ENCODE assay signal across 11 mouse cellular contexts in the genomic region with DNA sequence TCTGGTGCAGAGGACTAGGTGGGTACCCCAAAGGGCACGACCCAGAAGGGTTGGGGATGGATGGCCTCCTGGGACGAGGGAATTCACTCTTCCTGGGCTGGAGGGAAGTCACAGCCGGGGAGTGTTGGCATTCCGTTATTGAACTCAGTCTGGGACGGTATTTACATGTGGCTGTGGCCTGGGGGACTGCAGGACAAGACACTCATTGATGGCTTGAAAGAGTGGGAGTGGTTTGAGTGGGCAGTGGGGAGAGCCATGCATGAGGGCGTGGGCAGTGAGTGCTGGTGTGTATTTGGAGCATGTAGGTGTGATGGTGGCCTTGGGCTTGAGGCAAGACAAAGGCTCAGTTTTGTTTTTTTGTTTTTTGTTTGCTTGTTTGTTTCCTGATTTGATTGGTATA. TPM values are rescaled to one million over a fixed set of nuclear protein-coding genes. Genes with fewer than 3 reads are reported as not detected.
DNase-seq lines count a peak whose midpoint lies in the region; ATAC-seq and TF ChIP-seq lines count a peak whose summit lies in the region.
"Had no signal": no experiment of that assay in that cellular context is flagged by ENCODE, and none has a peak within 500 bp of the region (broad histone marks: within the 10 kb centered on the region; RNA-seq: fewer than 3 reads in every experiment).

No protein-coding gene starts in this region.

- ATAC-seq in forebrain, embryonic 12.5 days (ENCODE audit: low FRiP score): no peak
- no peak for ATAC-seq in forebrain, embryonic 11.5 days (replicated peaks; ENCODE audit: low FRiP score)
- ATAC-seq in kidney, embryonic 14.5 days (ENCODE audit: low FRiP score, low TSS enrichment): 0 out of 2 replicates have a peak, but pooled peaks have one; percentile 21
- ATAC-seq in midbrain, embryonic 13.5 days: no peak
- no peak for ATAC-seq in activated CD4-positive, CD25-positive, alpha-beta regulatory T cell, adult 4 months

- 80% methylated on average over 6 of the region's 6 CpGs for WGBS in forebrain, embryonic 12.5 days
- 78% methylated on average over 6 of the region's 6 CpGs for WGBS in forebrain, embryonic 11.5 days
- WGBS in kidney, embryonic 14.5 days: 75% methylated on average over 6 of the region's 6 CpGs
- 82% methylated on average over 6 of the region's 6 CpGs for WGBS in midbrain, embryonic 13.5 days

- H3K4me3 ChIP-seq in forebrain, embryonic 12.5 days (replicated peaks): no peak overlapping the region
- no peak overlapping the region for H3K4me3 ChIP-seq in forebrain, embryonic 11.5 days (ENCODE audit: low read depth, low read length)
- no peak overlapping the region for H3K4me3 ChIP-seq in kidney, embryonic 14.5 days (ENCODE audit: low read length)
- no peak overlapping the region for H3K4me3 ChIP-seq in cortical plate, adult 2 months (ENCODE audit: insufficient read depth, low read length)
- no peak overlapping the region for H3K4me3 ChIP-seq in midbrain, embryonic 13.5 days (replicated peaks)

- H3K9ac ChIP-seq in forebrain, embryonic 12.5 days: 0 out of 2 replicates have a peak overlapping the region, but pooled peaks have one; percentile 21
- no peak overlapping the region for H3K9ac ChIP-seq in forebrain, embryonic 11.5 days (ENCODE audit: low read length)
- no peak overlapping the region for H3K9ac ChIP-seq in kidney, embryonic 14.5 days (ENCODE audit: low read depth, low read length)
- H3K9ac ChIP-seq in midbrain, embryonic 13.5 days (replicated peaks): no peak overlapping the region

- no peak for DNase-seq in forebrain, embryonic 11.5 days (ENCODE audit: low spot score)
- DNase-seq in kidney, adult 11 months: no peak
- no peak for DNase-seq in cerebellum, adult 9-10 months
- DNase-seq: cerebellum, postnatal 14 days; lung, postnatal 14 days had no signal

- TF ChIP-seq CTCF in cortical plate, adult 2 months (IDR thresholded peaks at IDR 0.05; ENCODE audit: extremely low read depth, insufficient read depth, low read length): no peak

- no peak overlapping the region for H3K4me2 ChIP-seq in forebrain, embryonic 12.5 days
- no peak overlapping the region for H3K4me2 ChIP-seq in forebrain, embryonic 11.5 days (ENCODE audit: low read depth, low read length, severe bottlenecking)
- H3K4me2 ChIP-seq in kidney, embryonic 14.5 days (replicated peaks; ENCODE audit: low read depth, low read length): no peak overlapping the region
- no peak overlapping the region for H3K4me2 ChIP-seq in midbrain, embryonic 13.5 days (replicated peaks)
- H3K4me2 ChIP-seq: liver, embryonic 11.5 days had no signal

- H3K9me3 ChIP-seq in forebrain, embryonic 12.5 days: no peaks in the 10 kb centered on the region
- H3K9me3 ChIP-seq in forebrain, embryonic 11.5 days (ENCODE audit: control insufficient read depth, low read length): no peaks in the 10 kb centered on the region
- no peaks in the 10 kb centered on the region for H3K9me3 ChIP-seq in kidney, embryonic 14.5 days (ENCODE audit: control insufficient read depth, low read length)
- no peaks in the 10 kb centered on the region for H3K9me3 ChIP-seq in midbrain, embryonic 13.5 days

- TF ChIP-seq POLR2A in cortical plate, adult 2 months (IDR thresholded peaks at IDR 0.05; ENCODE audit: extremely low read depth, insufficient read depth, low read length): no peak

- H3K36me3 ChIP-seq in forebrain, embryonic 12.5 days (replicated peaks): peaks cover 65% of the 10 kb centered on the region
- H3K36me3 ChIP-seq in forebrain, embryonic 11.5 days (ENCODE audit: control insufficient read depth, insufficient read depth, low read length): peaks cover 19% of the 10 kb centered on the region
- H3K36me3 ChIP-seq in kidney, embryonic 14.5 days (ENCODE audit: control insufficient read depth, insufficient read depth, low read length): peaks cover 53% of the 10 kb centered on the region
- peaks cover 65% of the 10 kb centered on the region for H3K36me3 ChIP-seq in midbrain, embryonic 13.5 days

- H3K27me3 ChIP-seq in forebrain, embryonic 12.5 days: no peaks in the 10 kb centered on the region
- H3K27me3 ChIP-seq in forebrain, embryonic 11.5 days (ENCODE audit: control insufficient read depth, insufficient read depth, low read length): no peaks in the 10 kb centered on the region
- no peaks in the 10 kb centered on the region for H3K27me3 ChIP-seq in kidney, embryonic 14.5 days (ENCODE audit: control insufficient read depth, insufficient read depth, low read length)
- H3K27me3 ChIP-seq in midbrain, embryonic 13.5 days: no peaks in the 10 kb centered on the region

- H3K4me1 ChIP-seq in forebrain, embryonic 12.5 days: no peaks in the 10 kb centered on the region
- H3K4me1 ChIP-seq in forebrain, embryonic 11.5 days (replicated peaks; ENCODE audit: control insufficient read depth, insufficient read depth, low read length): no peaks in the 10 kb centered on the region
- H3K4me1 ChIP-seq in kidney, embryonic 14.5 days (ENCODE audit: control insufficient read depth, insufficient read depth, low read length): no peaks in the 10 kb centered on the region
- H3K4me1 ChIP-seq in cortical plate, adult 2 months (ENCODE audit: control insufficient read depth, insufficient read depth, low read length): no peaks in the 10 kb centered on the region
- H3K4me1 ChIP-seq in midbrain, embryonic 13.5 days (replicated peaks): no peaks in the 10 kb centered on the region

- H3K27ac ChIP-seq in forebrain, embryonic 12.5 days: no peak overlapping the region
- no peak overlapping the region for H3K27ac ChIP-seq in forebrain, embryonic 11.5 days (ENCODE audit: low read depth, low read length)
- no peak overlapping the region; the same call in 1 of the 2 replicates for H3K27ac ChIP-seq in kidney, embryonic 14.5 days (ENCODE audit: low read depth, low read length)
- H3K27ac ChIP-seq in cortical plate, adult 2 months (ENCODE audit: insufficient read depth, low read length): peak overlapping the region; percentile 49; the same call in 1 of the 2 replicates
- H3K27ac ChIP-seq in midbrain, embryonic 13.5 days: peak overlapping the region; percentile 14; the same call in 1 of the 2 replicates

RNA-seq across cellular contexts. Expression of a gene that starts 15.4 kb away (rescaled TPM):
- polyA plus RNA-seq in forebrain, embryonic 12.5 days (2016; fragmentation: Nextera tagmentation; extraction: Ambion mirVana): 102 and 108 TPM in 2 replicates
- 61.1 and 63.3 TPM in 2 replicates for polyA plus RNA-seq in forebrain, embryonic 11.5 days (2014; fragmentation: Nextera tagmentation; extraction: Ambion mirVana)
- polyA plus RNA-seq in kidney, embryonic 14.5 days (2014; fragmentation: Nextera tagmentation; extraction: Ambion mirVana): 25.7 and 27.1 TPM in 2 replicates
- 45.3 and 49.2 TPM in 2 replicates for polyA plus RNA-seq in cortical plate, adult 2 months (2012; rRNA removed)
- 147 and 162 TPM in 2 replicates for polyA plus RNA-seq in midbrain, embryonic 13.5 days (2015; fragmentation: Nextera tagmentation; extraction: Ambion mirVana)
- 1 to 10 TPM; 1.8 to 2.7 TPM for polyA plus RNA-seq in activated CD4-positive, CD25-positive, alpha-beta regulatory T cell, adult 4 months (2017; shearing (Covaris generic))

RNA-seq across cellular contexts. Expression of a gene that starts 21.2 kb away (rescaled TPM):
- polyA plus RNA-seq in forebrain, embryonic 12.5 days (2016; fragmentation: Nextera tagmentation; extraction: Ambion mirVana): 34.5 and 36.3 TPM in 2 replicates
- polyA plus RNA-seq in forebrain, embryonic 11.5 days (2014; fragmentation: Nextera tagmentation; extraction: Ambion mirVana): 38.2 and 40.2 TPM in 2 replicates
- polyA plus RNA-seq in kidney, embryonic 14.5 days (2014; fragmentation: Nextera tagmentation; extraction: Ambion mirVana): 27.4 and 33.3 TPM in 2 replicates
- 37.9 and 38.0 TPM in 2 replicates for polyA plus RNA-seq in cortical plate, adult 2 months (2012; rRNA removed)
- polyA plus RNA-seq in midbrain, embryonic 13.5 days (2015; fragmentation: Nextera tagmentation; extraction: Ambion mirVana): 28.1 and 30.6 TPM in 2 replicates
- polyA plus RNA-seq in activated CD4-positive, CD25-positive, alpha-beta regulatory T cell, adult 4 months (2017; shearing (Covaris generic)): 1 to 10 TPM; 6.5 to 7.4 TPM

RNA-seq across cellular contexts. Expression of a gene that starts 30.0 kb away (rescaled TPM):
- polyA plus RNA-seq in forebrain, embryonic 12.5 days (2016; fragmentation: Nextera tagmentation; extraction: Ambion mirVana): 1.3 TPM in 2 replicates
- 0.96 and 1.8 TPM in 2 replicates for polyA plus RNA-seq in forebrain, embryonic 11.5 days (2014; fragmentation: Nextera tagmentation; extraction: Ambion mirVana)
- 0.24 and 0.53 TPM in 2 replicates for polyA plus RNA-seq in kidney, embryonic 14.5 days (2014; fragmentation: Nextera tagmentation; extraction: Ambion mirVana)
- polyA plus RNA-seq in cortical plate, adult 2 months (2012; rRNA removed): 5.2 and 5.3 TPM in 2 replicates
- polyA plus RNA-seq in midbrain, embryonic 13.5 days (2015; fragmentation: Nextera tagmentation; extraction: Ambion mirVana): 1.4 and 2.3 TPM in 2 replicates
- 1 to 10 TPM; 1.5 to 2.3 TPM for polyA plus RNA-seq in activated CD4-positive, CD25-positive, alpha-beta regulatory T cell, adult 4 months (2017; shearing (Covaris generic))

RNA-seq across cellular contexts. Expression of a gene that starts 36.3 kb away (rescaled TPM):
- polyA plus RNA-seq in forebrain, embryonic 12.5 days (2016; fragmentation: Nextera tagmentation; extraction: Ambion mirVana): 0.34 and 0.45 TPM in 2 replicates
- polyA plus RNA-seq in forebrain, embryonic 11.5 days (2014; fragmentation: Nextera tagmentation; extraction: Ambion mirVana): 0.05 and 0.19 TPM in 2 replicates
- 0.04 TPM in 1 of 2 replicates, not detected in the other for polyA plus RNA-seq in kidney, embryonic 14.5 days (2014; fragmentation: Nextera tagmentation; extraction: Ambion mirVana)
- polyA plus RNA-seq in cortical plate, adult 2 months (2012; rRNA removed): 0.85 and 2.2 TPM in 2 replicates
- 0.17 and 0.23 TPM in 2 replicates for polyA plus RNA-seq in midbrain, embryonic 13.5 days (2015; fragmentation: Nextera tagmentation; extraction: Ambion mirVana)
- polyA plus RNA-seq in activated CD4-positive, CD25-positive, alpha-beta regulatory T cell, adult 4 months (2017; shearing (Covaris generic)): not detected
- polyA plus RNA-seq: liver, embryonic 11.5 days had no signal

RNA-seq across cellular contexts. Expression of a gene that starts 49.8 kb away (rescaled TPM):
- 34.3 and 38.9 TPM in 2 replicates for polyA plus RNA-seq in forebrain, embryonic 12.5 days (2016; fragmentation: Nextera tagmentation; extraction: Ambion mirVana)
- 35.5 and 40.6 TPM in 2 replicates for polyA plus RNA-seq in forebrain, embryonic 11.5 days (2014; fragmentation: Nextera tagmentation; extraction: Ambion mirVana)
- 24.6 and 29.3 TPM in 2 replicates for polyA plus RNA-seq in kidney, embryonic 14.5 days (2014; fragmentation: Nextera tagmentation; extraction: Ambion mirVana)
- polyA plus RNA-seq in cortical plate, adult 2 months (2012; rRNA removed): 81.7 and 92.4 TPM in 2 replicates
- polyA plus RNA-seq in midbrain, embryonic 13.5 days (2015; fragmentation: Nextera tagmentation; extraction: Ambion mirVana): 28.2 and 32.3 TPM in 2 replicates
- 10 to 100 TPM; 20.1 to 24.4 TPM for polyA plus RNA-seq in activated CD4-positive, CD25-positive, alpha-beta regulatory T cell, adult 4 months (2017; shearing (Covaris generic))

Comparison
In these comparisons a context has a peak if more than half of its experiments do, and no peak if none do; other contexts are left out.
1. H3K27ac ChIP-seq: peak in cortical plate, adult 2 months (single experiment) and midbrain, embryonic 13.5 days (single experiment); none in forebrain, embryonic 12.5 days (single experiment), forebrain, embryonic 11.5 days (single experiment) and kidney, embryonic 14.5 days (single experiment).